Mouse (Mus musculus) neural tube, embryonic 11.5 days (tissue): ENCODE measurements around the gene Nap1l1. TPM values are rescaled to one million over a fixed set of nuclear protein-coding genes. Genes with fewer than 3 reads are reported as not detected.
"Not testable (repeated sequence)": the region's sequence is repeated elsewhere in the genome, so short reads cannot be mapped to it uniquely, and the experiment has no call there.

ENCODE experiments used
- ATAC-seq: fragments of 200-750 bp; cut with Nextera tagmentation; 2 replicates; pipeline ENCODE4 v1.8.0; 2017; ENCODE audit warnings: moderate number of reproducible peaks, mild to moderate bottlenecking, moderate TSS enrichment, moderate library complexity; ENCODE audit not compliant: insufficient read depth, low FRiP score, low TSS enrichment
- DNase-seq: peaks from one replicate; pipeline ENCODE4 v3.0.0-alpha.2; 2015; ENCODE audit warnings: low spot score
- H3K27ac ChIP-seq: fragments of 300-500 bp; sonication (generic); 2 replicates; pipeline ENCODE4 v1.5.1; 2014; ENCODE audit warnings: low read depth, mild to moderate bottlenecking, low read length
- H3K27me3 ChIP-seq: fragments of 300-500 bp; sonication (generic); 2 replicates; pipeline ENCODE4 v1.6.1; 2014; ENCODE audit warnings: mild to moderate bottlenecking, low read length, mixed read lengths; ENCODE audit not compliant: control insufficient read depth, insufficient read depth
- H3K36me3 ChIP-seq: fragments of 300-500 bp; sonication (generic); 2 replicates; pipeline ENCODE4 v1.6.1; 2014; ENCODE audit warnings: mild to moderate bottlenecking, low read length, moderate library complexity, mixed read lengths; ENCODE audit not compliant: control insufficient read depth, insufficient read depth
- H3K4me1 ChIP-seq: fragments of 300-500 bp; sonication (generic); 2 replicates; pipeline ENCODE4 v1.6.1; 2014; ENCODE audit warnings: low read length, mixed read lengths; ENCODE audit not compliant: control insufficient read depth, insufficient read depth
- H3K4me2 ChIP-seq: fragments of 300-500 bp; sonication (generic); 2 replicates; pipeline ENCODE4 v1.6.1; 2014; ENCODE audit warnings: low read depth, mild to moderate bottlenecking, moderate library complexity
- H3K4me3 ChIP-seq: fragments of 300-500 bp; sonication (generic); 2 replicates; pipeline ENCODE4 v1.5.1; 2014; ENCODE audit warnings: low read depth, low read length
- H3K9ac ChIP-seq: fragments of 300-500 bp; sonication (generic); 2 replicates; pipeline ENCODE4 v1.6.1; 2014; ENCODE audit warnings: mild to moderate bottlenecking, low read length
- H3K9me3 ChIP-seq: fragments of 300-500 bp; sonication (generic); 2 replicates; pipeline ENCODE4 v1.6.1; 2016; ENCODE audit warnings: low read length; ENCODE audit not compliant: control insufficient read depth
- WGBS: fragments of 180-500 bp; shearing (Covaris S2); extraction: QIAGEN DNeasy Blood & Tissue Kit; methylation state at CpG from one replicate; pipeline ENCODE4 v1.1.7; 2014; 5-methylcytosine and 5-hydroxymethylcytosine counted together
- polyA plus RNA-seq: library from polyadenylated mRNA; unstranded; fragments of >200 nt; fragmentation: Nextera tagmentation; extraction: Ambion mirVana; gene quantifications from 2 replicates; pipeline ENCODE4 v1.2.1, GENCODE M21; 2014

Gene Nap1l1
- polyA plus RNA-seq, 1 experiment from 2014 or later, result 339 TPM

GRCm38 (mm10) chr10:111471166-111471565 is 1.9 kb upstream of the Nap1l1 start:
- no peak for DNase-seq
- no peak overlapping the region for H3K4me2 ChIP-seq
- H3K4me1 ChIP-seq, result peaks cover 11% of the 10 kb centered on the region; the same call in 1 of the 2 replicates
- H3K27me3 ChIP-seq, result no peaks in the 10 kb centered on the region
- no peak overlapping the region for H3K27ac ChIP-seq
- no peaks in the 10 kb centered on the region for H3K36me3 ChIP-seq
- 84% methylated on average over 9 of the region's 9 CpGs for WGBS
- no peaks in the 10 kb centered on the region for H3K9me3 ChIP-seq
- H3K9ac ChIP-seq, result no peak overlapping the region
- ATAC-seq, result no peak
- no peak overlapping the region for H3K4me3 ChIP-seq

GRCm38 (mm10) chr10:111473511-111474371 is 718 bp downstream of the Nap1l1 start:
- peak overlapping the region; percentile 98 for H3K9ac ChIP-seq
- peak overlapping the region; percentile 59 for H3K4me2 ChIP-seq
- no peaks in the 10 kb centered on the region for H3K9me3 ChIP-seq
- WGBS, result under 1% methylated on average over 51 of the region's 58 CpGs
- H3K27ac ChIP-seq, result peak overlapping the region; percentile 96
- no peaks in the 10 kb centered on the region for H3K27me3 ChIP-seq
- ATAC-seq, result peak; percentile 72
- no peaks in the 10 kb centered on the region for H3K36me3 ChIP-seq
- peak overlapping the region; percentile 95 for H3K4me3 ChIP-seq
- DNase-seq, result peak; percentile 74
- H3K4me1 ChIP-seq, result peaks cover 15% of the 10 kb centered on the region; the same call in 1 of the 2 replicates

DNA sequence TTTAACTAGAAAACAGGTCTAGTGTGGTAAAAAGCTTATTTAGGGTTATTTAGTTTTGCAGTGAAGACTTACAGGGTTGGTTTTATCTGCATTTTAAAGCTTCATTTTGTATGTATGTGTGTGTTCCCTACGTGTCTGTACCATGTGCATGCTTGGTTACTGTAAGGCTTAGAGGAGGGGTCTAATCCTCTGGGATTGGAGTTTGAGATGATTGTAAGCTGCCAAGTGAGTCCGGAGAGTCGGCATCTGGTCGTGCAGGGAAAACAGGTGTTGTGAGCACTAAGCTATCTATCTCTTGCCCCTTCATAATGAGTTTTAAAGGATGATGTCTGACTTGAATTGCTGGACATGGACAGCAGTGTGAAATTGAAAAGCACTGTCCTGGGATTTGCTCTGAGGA is 3.3 kb downstream of the Nap1l1 start:
- Histone ChIP-seq H3K4me2 (no peak overlapping the region), H3K9ac (no peak overlapping the region), H3K36me3 (0 out of 2 replicates have a peak, but pooled peaks cover 4% of the 10 kb centered on the region), H3K27me3 (no peaks in the 10 kb centered on the region), H3K4me3 (no peak overlapping the region), H3K4me1 (peaks cover 15% of the 10 kb centered on the region; the same call in 1 of the 2 replicates), H3K27ac (no peak overlapping the region), H3K9me3 (no peaks in the 10 kb centered on the region)
- DNase-seq (no peak), ATAC-seq (no peak)
- WGBS, result 59% methylated on average over 4 of the region's 4 CpGs

DNA sequence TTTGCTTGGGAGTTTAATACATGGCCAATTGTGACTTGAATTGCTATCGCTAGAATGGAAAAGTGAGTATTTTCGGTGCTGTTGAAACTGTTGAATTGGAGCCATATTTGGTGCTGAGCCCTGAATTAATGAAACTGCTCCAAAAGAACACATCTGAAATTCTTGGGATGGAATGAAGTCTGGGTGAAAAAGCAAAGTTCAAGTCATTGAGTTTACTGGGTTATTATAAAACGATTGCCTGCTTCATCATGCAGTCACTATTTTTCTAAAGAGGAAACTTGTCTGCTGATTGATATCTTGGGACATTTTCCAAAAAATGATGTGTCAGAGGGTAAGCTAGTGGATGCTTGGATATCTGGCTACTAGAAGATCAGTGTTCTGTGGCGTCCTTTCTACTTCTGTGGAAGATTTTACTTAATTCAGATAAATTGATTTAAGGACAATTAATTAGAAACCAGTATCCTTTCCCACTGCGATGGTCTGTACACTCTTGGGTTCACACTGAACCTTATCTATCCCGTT is 4.0 kb downstream of the Nap1l1 start:
- Histone ChIP-seq H3K27me3 (no peaks in the 10 kb centered on the region), H3K4me3 (no peak overlapping the region), H3K4me2 (no peak overlapping the region), H3K9me3 (no peaks in the 10 kb centered on the region), H3K36me3 (0 out of 2 replicates have a peak, but pooled peaks cover 7% of the 10 kb centered on the region), H3K9ac (no peak overlapping the region), H3K4me1 (peaks cover 15% of the 10 kb centered on the region; the same call in 1 of the 2 replicates), H3K27ac (no peak overlapping the region)
- no peak for ATAC-seq
- no peak for DNase-seq
- 87% methylated on average over 6 of the region's 6 CpGs for WGBS

- no peak overlapping the region for H3K9ac ChIP-seq
- H3K4me3 ChIP-seq, result no peak overlapping the region
- no peak overlapping the region for H3K27ac ChIP-seq
- H3K36me3 ChIP-seq, result peaks cover 10% of the 10 kb centered on the region
- no peak for ATAC-seq
- no peak overlapping the region for H3K4me2 ChIP-seq
- H3K4me1 ChIP-seq, result peaks cover 9% of the 10 kb centered on the region; the same call in 1 of the 2 replicates
- WGBS, result 77% methylated on average over 5 of the region's 5 CpGs
- no peak for DNase-seq
- no peaks in the 10 kb centered on the region for H3K27me3 ChIP-seq
- no peaks in the 10 kb centered on the region for H3K9me3 ChIP-seq
Measured at GRCm38 (mm10) chr10:111479599-111479998, 6.6 kb downstream of the Nap1l1 start.

DNA sequence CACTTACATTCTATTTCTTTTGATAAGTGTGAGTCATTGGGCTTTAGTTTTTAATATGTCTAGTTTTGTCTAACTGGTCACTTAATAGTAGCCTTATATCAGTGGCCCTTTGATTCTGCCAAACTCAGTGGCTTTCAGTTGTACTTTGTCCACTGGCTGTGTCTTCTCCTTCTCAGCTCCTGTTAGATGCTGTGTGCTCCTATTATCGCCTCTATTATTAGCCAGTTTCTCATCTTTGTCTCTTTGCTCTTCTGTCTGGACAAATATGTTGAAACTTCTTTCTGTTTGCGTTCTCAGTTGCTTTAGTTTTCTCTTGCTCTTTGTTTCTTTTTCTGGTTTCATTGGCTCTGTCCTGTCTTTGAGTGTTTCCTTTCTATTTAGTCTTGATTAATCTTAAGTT is 9.6 kb downstream of the Nap1l1 start:
- peaks cover 10% of the 10 kb centered on the region for H3K36me3 ChIP-seq
- 99% methylated on average over 2 of the region's 2 CpGs for WGBS
- no peak overlapping the region for H3K9ac ChIP-seq
- H3K27me3 ChIP-seq, result no peaks in the 10 kb centered on the region
- no peak overlapping the region for H3K4me2 ChIP-seq
- no peaks in the 10 kb centered on the region for H3K9me3 ChIP-seq
- H3K27ac ChIP-seq, result no peak overlapping the region
- DNase-seq (no peak), ATAC-seq (no peak)
- no peaks in the 10 kb centered on the region; the same call in 1 of the 2 replicates for H3K4me1 ChIP-seq
- H3K4me3 ChIP-seq, result no peak overlapping the region

DNA sequence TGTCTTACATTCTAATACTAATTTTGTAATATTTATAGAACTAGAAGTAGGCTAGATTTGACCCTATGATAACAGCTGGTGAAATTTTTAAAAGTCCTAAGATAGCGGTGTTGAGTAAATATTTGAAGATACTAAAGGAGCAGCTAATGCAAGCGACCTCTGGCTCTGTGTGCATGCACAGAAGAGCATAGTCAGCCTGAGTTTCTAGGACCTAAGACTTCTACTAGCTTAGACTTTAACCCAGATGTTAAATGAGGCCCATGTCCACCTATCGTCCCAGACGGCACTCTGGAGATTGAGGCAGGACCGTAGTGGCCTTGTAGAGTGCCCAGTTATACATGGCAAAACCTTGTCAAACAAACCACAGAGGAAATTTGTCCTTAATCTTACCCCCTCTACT is 11.1 kb downstream of the Nap1l1 start:
- no peaks in the 10 kb centered on the region for H3K4me1 ChIP-seq
- no peak overlapping the region for H3K4me3 ChIP-seq
- WGBS, result 89% methylated on average over 5 of the region's 5 CpGs
- ATAC-seq (no peak), DNase-seq (no peak)
- H3K9ac ChIP-seq, result no peak overlapping the region
- no peak overlapping the region for H3K27ac ChIP-seq
- H3K9me3 ChIP-seq, result no peaks in the 10 kb centered on the region
- H3K27me3 ChIP-seq, result no peaks in the 10 kb centered on the region
- H3K4me2 ChIP-seq, result no peak overlapping the region
- peaks cover 12% of the 10 kb centered on the region for H3K36me3 ChIP-seq

- no peaks in the 10 kb centered on the region for H3K27me3 ChIP-seq
- no peak overlapping the region for H3K4me3 ChIP-seq
- H3K9me3 ChIP-seq, result no peaks in the 10 kb centered on the region
- no peak for ATAC-seq
- no peak overlapping the region for H3K9ac ChIP-seq
- no peak for DNase-seq
- 74% methylated on average over 2 of the region's 2 CpGs for WGBS
- no peaks in the 10 kb centered on the region for H3K4me1 ChIP-seq
- peaks cover 8% of the 10 kb centered on the region; the same call in 1 of the 2 replicates for H3K36me3 ChIP-seq
- no peak overlapping the region for H3K27ac ChIP-seq
- no peak overlapping the region for H3K4me2 ChIP-seq
Measured at GRCm38 (mm10) chr10:111488793-111489192, 15.8 kb downstream of the Nap1l1 start.

DNA sequence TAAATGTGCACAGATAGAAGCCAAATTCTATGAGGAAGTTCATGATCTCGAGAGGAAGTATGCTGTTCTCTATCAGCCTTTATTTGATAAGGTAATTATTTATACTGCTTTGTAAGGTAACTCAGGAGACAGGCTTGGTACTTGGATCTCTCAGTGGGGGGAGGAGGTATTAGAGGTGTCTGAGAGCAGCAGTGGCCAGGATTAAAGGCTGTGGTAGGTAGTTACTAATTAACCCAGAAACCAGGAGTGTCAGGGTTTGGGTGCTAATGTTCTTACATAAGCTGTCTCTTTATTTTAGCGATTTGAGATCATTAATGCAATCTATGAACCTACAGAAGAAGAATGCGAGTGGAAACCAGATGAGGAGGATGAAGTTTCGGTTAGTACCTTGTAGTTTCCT is 17.1 kb downstream of the Nap1l1 start:
- not testable (repeated sequence) for H3K27ac ChIP-seq, H3K9me3 ChIP-seq, H3K36me3 ChIP-seq, H3K4me3 ChIP-seq, H3K4me1 ChIP-seq, ATAC-seq, H3K9ac ChIP-seq, DNase-seq, H3K27me3 ChIP-seq, H3K4me2 ChIP-seq
- 88% methylated on average over 4 of the region's 4 CpGs for WGBS
